ENCODE assay signal across 23 mouse cellular contexts in genomic region chr3:97594140-97594539, GRCm38 (mm10).
"Had no signal": no experiment of that assay in that cellular context is flagged by ENCODE, and none has a peak within 500 bp of the region (broad histone marks: within the 10 kb centered on the region; RNA-seq: fewer than 3 reads in every experiment).

No protein-coding gene starts in this region.

- H3K4me2 ChIP-seq: heart, embryonic 12.5 days; hindbrain, embryonic 12.5 days; hindbrain, embryonic 14.5 days; limb, embryonic 13.5 days; limb, embryonic 15.5 days; liver, embryonic 12.5 days had no signal

- DNase-seq: gastrocnemius, postnatal 14 days; gastrocnemius, postnatal 36 days; heart, adult 18-20 months; heart, postnatal 10 days; heart, postnatal 4 days; kidney, adult 11 months; kidney, adult 2 months; kidney, adult 9 months; kidney, postnatal 10 days; kidney, postnatal 25 days; left cerebral cortex, postnatal 4 days had no signal

- H3K4me1 ChIP-seq: heart, embryonic 10.5 days; heart, embryonic 12.5 days; hindbrain, embryonic 10.5 days; hindbrain, embryonic 12.5 days; limb, embryonic 13.5 days; limb, embryonic 15.5 days; liver, embryonic 12.5 days had no signal

- H3K9me3 ChIP-seq: heart, embryonic 10.5 days; heart, embryonic 12.5 days; hindbrain, embryonic 10.5 days; hindbrain, embryonic 12.5 days; limb, embryonic 13.5 days; limb, embryonic 15.5 days; liver, embryonic 12.5 days had no signal

- ATAC-seq: hindbrain, postnatal 0 days; intestine, embryonic 16.5 days; liver, embryonic 12.5 days had no signal

- H3K27ac ChIP-seq: heart, embryonic 10.5 days; hindbrain, embryonic 10.5 days; hindbrain, embryonic 12.5 days; hindbrain, embryonic 14.5 days; hindbrain, postnatal 0 days; left cerebral cortex, adult 2 months; limb, embryonic 13.5 days; limb, embryonic 15.5 days; liver, embryonic 12.5 days; liver, embryonic 14.5 days had no signal

- H3K27me3 ChIP-seq: heart, embryonic 12.5 days; hindbrain, embryonic 12.5 days; limb, embryonic 13.5 days; limb, embryonic 15.5 days; liver, embryonic 12.5 days had no signal

- H3K9ac ChIP-seq: heart, embryonic 12.5 days; hindbrain, embryonic 12.5 days; hindbrain, embryonic 14.5 days; limb, embryonic 13.5 days; limb, embryonic 15.5 days; liver, embryonic 12.5 days; liver, embryonic 14.5 days had no signal

- H3K4me3 ChIP-seq: heart, embryonic 10.5 days; heart, embryonic 12.5 days; hindbrain, embryonic 10.5 days; hindbrain, embryonic 12.5 days; left cerebral cortex, adult 2 months; limb, embryonic 13.5 days; limb, embryonic 15.5 days; liver, embryonic 12.5 days had no signal
